Mouse (Mus musculus): ENCODE measurements around the gene Id2. TPM values are rescaled to one million over a fixed set of nuclear protein-coding genes. Genes with fewer than 3 reads are reported as not detected.

The Id2 gene
- total RNA-seq, 2 experiments from 2014 or later, result 35.5 to 38.2 TPM

GRCm38 (mm10) chr12:25083260-25084178 is 13.4 kb downstream of the Id2 start:
- no peak for DNase-seq

- DNase-seq, result no peak
Observed at GRCm38 (mm10) chr12:25074344-25074743, 22.6 kb downstream of the Id2 start.

GRCm38 (mm10) chr12:25073374-25073773 is 23.6 kb downstream of the Id2 start:
- DNase-seq, result no peak

- DNase-seq, result no peak
Observed at GRCm38 (mm10) chr12:25062264-25062663, 34.7 kb downstream of the Id2 start.

- no peak for DNase-seq
Observed at GRCm38 (mm10) chr12:25060901-25061300, 36.0 kb downstream of the Id2 start.

- DNase-seq, result no peak
Observed at GRCm38 (mm10) chr12:25059487-25060200, 37.3 kb downstream of the Id2 start.

- no peak for DNase-seq
Observed at GRCm38 (mm10) chr12:25054963-25055362, 42.0 kb downstream of the Id2 start.

GRCm38 (mm10) chr12:25054511-25054910 is 42.4 kb downstream of the Id2 start:
- DNase-seq, result no peak

- no peak for DNase-seq
Observed at GRCm38 (mm10) chr12:25049253-25049652, 47.7 kb downstream of the Id2 start.

GRCm38 (mm10) chr12:25044579-25044978 is 52.4 kb downstream of the Id2 start:
- no peak for DNase-seq

GRCm38 (mm10) chr12:25044056-25044455 is 52.9 kb downstream of the Id2 start:
- no peak for DNase-seq

Other genes starting within 250 kb of the Id2 start
- 100 to 1,000 TPM; 109 to 123 TPM for gene Kidins220, start 122.2 kb downstream of the Id2 start, total RNA-seq (2021)

All from heart, postnatal 4 days (tissue).